Mouse (Mus musculus) hindbrain, postnatal 0 days (tissue): ENCODE data around the gene Taf6l. TPM values are rescaled to one million over a fixed set of nuclear protein-coding genes. Genes with fewer than 3 reads are reported as not detected.
A peak's percentile ranks its signal among the peaks of the same experiment; 100 is the strongest.

Experiments used
- ATAC-seq: fragments of 200-750 bp; cut with Nextera tagmentation; 2 replicates; pipeline ENCODE4 v1.8.0; 2017; ENCODE audit warnings: mild to moderate bottlenecking, moderate TSS enrichment, moderate library complexity
- DNase-seq: peaks from one replicate; pipeline ENCODE4 v3.0.0-alpha.2; 2015; ENCODE audit warnings: low spot score
- H3K27ac ChIP-seq: fragments of 300-500 bp; sonication (generic); 2 replicates; pipeline ENCODE4 v1.5.1; 2014; ENCODE audit warnings: mild to moderate bottlenecking
- H3K27me3 ChIP-seq: fragments of 300-500 bp; sonication (generic); 2 replicates; pipeline ENCODE4 v1.6.1; 2014; ENCODE audit warnings: low read length, mixed read lengths; ENCODE audit not compliant: insufficient read depth
- H3K36me3 ChIP-seq: fragments of 300-500 bp; sonication (generic); 2 replicates; pipeline ENCODE4 v1.6.1; 2014; ENCODE audit warnings: low read length, mixed read lengths; ENCODE audit not compliant: insufficient read depth
- H3K4me1 ChIP-seq: fragments of 300-500 bp; sonication (generic); 2 replicates; pipeline ENCODE4 v1.6.1; 2014; ENCODE audit warnings: antibody characterized with exemption, low read length, mixed read lengths; ENCODE audit not compliant: insufficient read depth
- H3K4me2 ChIP-seq: fragments of 300-500 bp; sonication (generic); 2 replicates; pipeline ENCODE4 v1.6.1; 2014; ENCODE audit warnings: low read depth, mild to moderate bottlenecking, low read length, moderate library complexity, mixed read lengths
- H3K4me3 ChIP-seq: fragments of 300-500 bp; sonication (generic); 2 replicates; pipeline ENCODE4 v1.5.1; 2014; ENCODE audit warnings: low read length
- H3K9ac ChIP-seq: fragments of 300-500 bp; sonication (generic); replicated peaks from 2 replicates; pipeline ENCODE4 v1.6.1; 2014; ENCODE audit warnings: mild to moderate bottlenecking, low read length, moderate library complexity, mixed read lengths
- H3K9me3 ChIP-seq: fragments of 300-500 bp; sonication (generic); 2 replicates; pipeline ENCODE4 v1.6.1; 2016; ENCODE audit warnings: low read length, mixed read lengths
- CTCF ChIP-seq: IDR thresholded peaks from 2 replicates; pipeline ENCODE4 v1.5.1; 2016; ENCODE audit warnings: antibody characterized with exemption, control low read depth, low read depth
- WGBS: fragments of 180-500 bp; shearing (Covaris S2); extraction: QIAGEN DNeasy Blood & Tissue Kit; methylation state at CpG from one replicate; pipeline ENCODE4 v1.1.7; 2014; 5-methylcytosine and 5-hydroxymethylcytosine counted together
- polyA plus RNA-seq: library from polyadenylated mRNA; unstranded; fragments of >200 nt; fragmentation: Nextera tagmentation; extraction: Ambion mirVana; gene quantifications from 2 replicates; pipeline ENCODE4 v1.2.1, GENCODE M21; 2015
- total RNA-seq: library from RNA; depleted of rRNA; stranded (reverse); fragments of >200 nt; gene quantifications from 2 replicates; pipeline ENCODE4 v1.2.3, GENCODE M21; 2014

Gene Taf6l
- total and polyA plus RNA-seq, 2 experiments from 2014 or later: 23.3 to 38.9 TPM

DNA sequence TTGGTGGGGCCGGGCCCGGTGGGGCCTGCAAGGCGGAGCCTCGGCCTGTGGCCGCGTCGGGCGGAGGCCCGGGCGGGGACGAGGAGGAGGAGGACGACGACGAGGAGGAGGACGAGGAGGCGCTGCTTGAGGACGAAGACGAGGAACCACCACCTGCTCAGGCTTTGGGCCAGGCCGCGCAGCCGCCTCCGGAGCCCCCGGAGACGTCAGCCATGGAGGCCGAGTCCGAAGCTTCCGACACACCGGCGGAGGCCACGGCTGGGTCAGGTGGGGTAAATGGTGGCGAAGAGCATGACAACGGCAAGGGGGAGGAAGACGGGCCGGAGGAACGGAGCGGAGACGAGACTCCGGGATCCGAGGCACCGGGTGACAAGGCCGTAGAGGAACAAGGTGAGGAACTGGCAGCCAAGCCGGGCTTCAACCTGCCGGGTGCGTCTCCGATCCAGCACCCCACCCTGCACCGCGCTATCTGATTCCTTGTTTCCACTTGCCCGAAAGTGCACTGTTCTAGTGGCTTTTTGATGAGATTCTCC lies 34.3 kb upstream of the Taf6l start:
- Histone ChIP-seq H3K4me2 (peak overlapping the region; percentile 95), H3K4me1 (peaks cover 29% of the 10 kb centered on the region), H3K27me3 (no peaks in the 10 kb centered on the region), H3K27ac (peak overlapping the region; percentile 99), H3K9me3 (no peaks in the 10 kb centered on the region), H3K9ac (peak overlapping the region; percentile 98), H3K4me3 (peak overlapping the region; percentile 96), H3K36me3 (peaks cover 19% of the 10 kb centered on the region)
- under 1% methylated on average over 46 of the region's 48 CpGs for WGBS
- no peak for DNase-seq
- TF ChIP-seq CTCF: no peak
- no peak for ATAC-seq

GRCm38 (mm10) chr19:8819596-8820423 lies 33.6 kb upstream of the Taf6l start, which contains the start of gene Hnrnpul2:
Hnrnpul2 (plus strand) TSS chr19:8820010.
- H3K4me1 ChIP-seq: peaks cover 30% of the 10 kb centered on the region
- no peaks in the 10 kb centered on the region for H3K27me3 ChIP-seq
- TF ChIP-seq CTCF: no peak
- H3K4me2 ChIP-seq: peak within 1 kb of the TSS; percentile 95
- no peaks in the 10 kb centered on the region for H3K9me3 ChIP-seq
- peak; percentile 100 for DNase-seq
- peaks cover 12% of the 10 kb centered on the region for H3K36me3 ChIP-seq
- H3K9ac ChIP-seq: peak within 1 kb of the TSS; percentile 98
- peak; percentile 96 for ATAC-seq
- under 1% methylated on average over 82 of the region's 83 CpGs for WGBS
- H3K27ac ChIP-seq: peak within 1 kb of the TSS; percentile 99
- peak within 1 kb of the TSS; percentile 96 for H3K4me3 ChIP-seq

- H3K4me1 ChIP-seq: peaks cover 30% of the 10 kb centered on the region
- ATAC-seq: peak; percentile 93
- peak within 1 kb of the TSS; percentile 99 for H3K27ac ChIP-seq
- H3K9me3 ChIP-seq: no peaks in the 10 kb centered on the region
- peaks cover 10% of the 10 kb centered on the region; the same call in 1 of the 2 replicates for H3K36me3 ChIP-seq
- no peak for TF ChIP-seq CTCF
- H3K4me3 ChIP-seq: peak within 1 kb of the TSS; percentile 96
- H3K9ac ChIP-seq: peak within 1 kb of the TSS; percentile 98
- peak; percentile 99 for DNase-seq
- H3K27me3 ChIP-seq: no peaks in the 10 kb centered on the region
- WGBS: under 1% methylated on average over 33 of the region's 33 CpGs
- H3K4me2 ChIP-seq: peak within 1 kb of the TSS; percentile 95
Measured at GRCm38 (mm10) chr19:8818801-8819595, 32.8 kb upstream of the Taf6l start, which contains the start of gene Ttc9c. Ttc9c (minus strand) TSS chr19:8819333.

DNA sequence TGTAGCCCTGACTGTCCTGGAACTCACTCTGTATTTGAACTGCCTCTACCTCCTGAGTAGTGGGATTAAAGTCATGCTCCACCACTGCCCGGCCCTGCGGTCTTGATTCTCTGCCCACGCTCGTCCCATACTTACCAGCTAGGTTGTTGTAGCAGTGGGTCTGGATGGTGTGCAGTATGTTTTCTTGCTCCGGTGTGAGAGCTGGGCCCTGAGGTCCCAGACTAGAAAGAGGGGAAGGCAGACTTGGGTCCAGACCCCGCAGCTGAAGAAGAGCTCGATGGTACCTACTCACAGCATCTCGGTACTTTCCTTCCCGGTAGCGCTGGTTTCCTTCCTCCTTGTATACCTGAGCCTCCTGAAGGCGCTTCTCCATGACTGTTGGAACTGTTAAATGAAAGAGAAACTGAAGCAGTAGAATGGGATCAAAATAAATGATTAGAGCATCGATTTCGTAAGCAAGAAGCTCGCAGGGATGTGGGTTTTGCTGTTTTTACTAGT lies 32.1 kb upstream of the Taf6l start:
- peak overlapping the region; percentile 98 for H3K9ac ChIP-seq
- no peak for ATAC-seq
- 38% methylated on average over 14 of the region's 14 CpGs for WGBS
- no peak for DNase-seq
- H3K4me1 ChIP-seq: peaks cover 30% of the 10 kb centered on the region
- H3K36me3 ChIP-seq: peaks cover 6% of the 10 kb centered on the region; the same call in 1 of the 2 replicates
- H3K9me3 ChIP-seq: no peaks in the 10 kb centered on the region
- peak overlapping the region; percentile 96 for H3K4me3 ChIP-seq
- no peak for TF ChIP-seq CTCF
- no peaks in the 10 kb centered on the region for H3K27me3 ChIP-seq
- peak overlapping the region; percentile 95 for H3K4me2 ChIP-seq
- peak overlapping the region; percentile 99 for H3K27ac ChIP-seq

DNA sequence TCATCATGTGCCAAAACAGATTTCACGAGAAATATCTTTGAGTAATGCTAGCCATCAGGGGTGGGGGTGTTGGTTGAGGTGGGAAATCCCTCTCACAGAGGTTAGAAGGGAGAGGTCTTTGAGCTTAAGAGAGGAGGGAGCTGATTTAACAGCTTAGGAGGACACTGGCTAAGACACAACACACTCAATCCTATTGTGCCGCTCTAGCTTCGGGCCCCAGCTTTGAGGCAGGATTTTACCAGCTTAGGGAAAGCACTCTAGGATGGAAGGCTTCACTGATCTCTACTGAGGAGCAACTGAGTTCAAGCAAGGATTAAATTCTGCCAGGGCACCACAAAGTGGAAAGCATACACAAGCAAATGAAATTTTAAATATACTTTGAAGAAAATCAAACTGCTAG lies 30.8 kb upstream of the Taf6l start:
- Histone ChIP-seq H3K27me3 (no peaks in the 10 kb centered on the region), H3K27ac (no peak overlapping the region), H3K4me1 (peaks cover 21% of the 10 kb centered on the region), H3K9ac (peak overlapping the region; percentile 10; the same call in 1 of the 2 replicates), H3K4me2 (peak overlapping the region; percentile 5; the same call in 1 of the 2 replicates), H3K36me3 (peaks cover 7% of the 10 kb centered on the region; the same call in 1 of the 2 replicates), H3K9me3 (no peaks in the 10 kb centered on the region), H3K4me3 (no peak overlapping the region)
- no peak for DNase-seq
- no peak for ATAC-seq
- WGBS: 65% methylated on average over 3 of the region's 3 CpGs
- TF ChIP-seq CTCF: 0 out of 2 replicates have a peak, but pooled peaks have one; percentile 2

DNA sequence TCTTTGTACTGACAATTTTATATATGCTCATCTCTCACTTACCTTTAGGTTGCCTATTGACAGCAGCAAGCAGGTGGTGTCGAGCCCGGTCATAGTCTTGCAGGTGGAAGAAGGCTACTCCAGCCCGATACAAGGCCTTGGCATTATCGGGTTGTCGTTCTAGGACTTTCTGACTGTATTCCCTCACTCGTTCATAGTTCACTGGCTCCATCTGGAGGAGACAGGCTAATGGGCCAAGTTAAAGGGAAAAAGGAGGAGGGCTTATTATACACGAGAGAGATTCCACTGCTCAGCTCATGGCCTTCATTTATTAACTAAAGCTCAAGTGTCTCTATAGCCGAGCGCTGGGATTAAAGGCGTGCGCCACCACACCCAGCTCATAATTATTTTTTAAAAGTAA lies 29.6 kb upstream of the Taf6l start:
- 60% methylated on average over 11 of the region's 11 CpGs for WGBS
- no peak overlapping the region for H3K27ac ChIP-seq
- DNase-seq (peak; percentile 58), ATAC-seq (no peak)
- H3K9me3 ChIP-seq: no peaks in the 10 kb centered on the region
- peak overlapping the region; percentile 19; the same call in 1 of the 2 replicates for H3K9ac ChIP-seq
- peak; percentile 48 for TF ChIP-seq CTCF
- H3K27me3 ChIP-seq: no peaks in the 10 kb centered on the region
- H3K4me2 ChIP-seq: peak overlapping the region; percentile 27; the same call in 1 of the 2 replicates
- H3K4me1 ChIP-seq: peaks cover 17% of the 10 kb centered on the region
- peaks cover 13% of the 10 kb centered on the region; the same call in 1 of the 2 replicates for H3K36me3 ChIP-seq
- H3K4me3 ChIP-seq: no peak overlapping the region
